Mouse (Mus musculus): Measurements from ENCODE around the gene Sema4d.

Sema4d gene

DNA sequence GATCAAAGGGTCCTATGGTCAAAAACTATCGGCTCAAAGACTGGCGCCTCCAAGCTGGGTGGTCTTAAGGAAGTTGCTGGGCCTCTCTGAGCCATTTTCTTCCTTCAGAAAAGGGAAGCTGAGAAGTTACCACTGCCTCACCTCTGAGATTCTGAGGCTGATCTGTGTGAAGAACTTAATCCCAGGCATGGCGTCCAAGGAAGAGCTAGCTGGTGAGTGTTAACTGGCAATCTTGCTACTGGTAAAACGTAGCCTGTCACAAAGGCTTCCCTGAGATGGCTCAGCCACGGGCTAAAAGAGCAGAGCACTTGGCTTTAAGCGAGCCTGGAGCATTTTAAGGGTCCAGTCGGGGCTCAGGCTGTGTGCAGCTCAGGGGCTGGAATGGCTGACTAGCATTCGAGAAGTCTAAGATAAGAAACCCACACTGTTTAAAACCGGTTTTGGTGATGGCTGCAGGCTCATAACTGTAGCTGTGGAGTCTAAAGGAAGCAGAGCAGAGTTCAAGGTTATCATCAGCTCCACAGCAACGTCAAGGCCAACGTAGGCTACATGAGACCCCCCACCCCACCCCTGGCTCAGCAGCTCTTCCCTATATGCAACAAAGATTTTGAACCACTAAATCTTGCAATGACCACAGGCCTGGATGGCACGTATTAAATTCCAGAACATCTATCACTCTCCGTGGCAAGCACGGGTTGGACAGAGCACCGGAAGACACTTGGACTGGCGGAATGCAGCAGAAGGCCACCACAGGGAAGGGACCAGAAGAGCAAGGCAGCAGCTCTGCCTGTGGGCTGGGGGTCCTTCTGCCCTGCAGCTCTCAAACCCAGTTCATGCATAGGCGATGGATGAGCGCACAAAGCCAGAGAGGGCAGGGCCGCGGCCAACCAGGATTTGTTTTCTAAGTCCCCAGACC is 56.3 kb downstream of the Sema4d start:
- no peak for TF ChIP-seq CTCF (conservative IDR thresholded peaks at IDR 0.05; ENCODE audit: low read length)
- no peak for TF ChIP-seq POU5F1 (IDR thresholded peaks at IDR 0.05; ENCODE audit: borderline replicate concordance, low read length)
- TF ChIP-seq NANOG (IDR thresholded peaks at IDR 0.05; ENCODE audit: borderline replicate concordance, low read length), result no peak
- no peaks in the 10 kb centered on the region for H3K27me3 ChIP-seq (ENCODE audit: insufficient read depth, low read length)
- H3K36me3 ChIP-seq (ENCODE audit: insufficient read depth, low read length), result no peaks in the 10 kb centered on the region
- peaks cover 75% of the 10 kb centered on the region for H3K4me1 ChIP-seq (replicated peaks; ENCODE audit: low read depth, low read length)
- no peaks in the 10 kb centered on the region for H3K9me3 ChIP-seq (ENCODE audit: low read length)
- peak overlapping the region; percentile 29; the same call in 1 of the 2 replicates for H3K4me3 ChIP-seq (replicated peaks; ENCODE audit: low read length)

DNA sequence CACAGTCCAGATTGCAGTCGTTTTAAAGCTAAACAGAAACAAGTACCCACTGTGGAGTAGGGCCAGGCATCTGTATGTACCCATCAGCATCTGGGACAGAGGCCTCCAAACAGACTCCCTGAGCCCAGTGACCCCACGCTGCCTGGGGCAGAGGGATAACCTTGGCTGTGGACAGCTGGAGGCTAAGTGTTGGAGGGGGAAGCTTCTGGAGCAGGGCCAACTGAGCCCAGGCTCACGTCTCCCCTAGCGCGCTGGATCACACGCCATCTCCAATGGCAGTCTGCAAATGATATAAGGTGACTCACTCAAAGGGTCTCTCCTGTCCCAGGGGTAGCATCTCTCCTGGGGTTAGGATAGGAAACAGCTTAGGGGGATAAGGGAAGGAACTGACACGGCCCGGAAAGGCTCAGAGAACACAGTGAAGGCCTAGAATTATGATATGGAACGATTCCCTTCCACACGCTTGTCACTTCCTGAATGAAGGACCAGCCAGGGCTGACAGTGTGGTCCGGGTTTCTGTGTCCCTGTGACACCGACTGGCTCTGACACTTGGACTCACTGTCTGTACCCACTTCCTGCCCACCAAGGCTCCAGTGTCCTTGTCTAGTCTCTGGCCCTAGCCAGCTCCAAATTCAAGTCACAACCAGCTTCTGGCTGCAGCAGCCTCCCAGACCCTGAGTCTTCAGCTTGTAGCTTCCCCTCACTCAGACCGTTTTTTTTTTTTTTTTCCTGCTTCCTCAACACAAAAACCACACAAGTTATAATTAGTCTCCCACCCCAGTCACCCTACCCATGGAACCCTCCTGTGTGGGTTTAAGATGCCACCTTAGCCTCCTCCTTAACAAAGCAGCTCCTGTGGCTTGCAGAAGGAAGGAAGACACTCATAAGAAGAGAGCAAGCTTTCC is 57.3 kb downstream of the Sema4d start:
- Histone ChIP-seq H3K4me3 (replicated peaks; ENCODE audit: low read length) (no peak overlapping the region), H3K36me3 (ENCODE audit: insufficient read depth, low read length) (no peaks in the 10 kb centered on the region), H3K4me1 (replicated peaks; ENCODE audit: low read depth, low read length) (peaks cover 75% of the 10 kb centered on the region), H3K27me3 (ENCODE audit: insufficient read depth, low read length) (no peaks in the 10 kb centered on the region), H3K9me3 (ENCODE audit: low read length) (no peaks in the 10 kb centered on the region)
- TF ChIP-seq POU5F1 (IDR thresholded peaks at IDR 0.05; ENCODE audit: borderline replicate concordance, low read length), result no peak
- TF ChIP-seq NANOG (IDR thresholded peaks at IDR 0.05; ENCODE audit: borderline replicate concordance, low read length), result no peak
- no peak for TF ChIP-seq CTCF (conservative IDR thresholded peaks at IDR 0.05; ENCODE audit: low read length)

DNA sequence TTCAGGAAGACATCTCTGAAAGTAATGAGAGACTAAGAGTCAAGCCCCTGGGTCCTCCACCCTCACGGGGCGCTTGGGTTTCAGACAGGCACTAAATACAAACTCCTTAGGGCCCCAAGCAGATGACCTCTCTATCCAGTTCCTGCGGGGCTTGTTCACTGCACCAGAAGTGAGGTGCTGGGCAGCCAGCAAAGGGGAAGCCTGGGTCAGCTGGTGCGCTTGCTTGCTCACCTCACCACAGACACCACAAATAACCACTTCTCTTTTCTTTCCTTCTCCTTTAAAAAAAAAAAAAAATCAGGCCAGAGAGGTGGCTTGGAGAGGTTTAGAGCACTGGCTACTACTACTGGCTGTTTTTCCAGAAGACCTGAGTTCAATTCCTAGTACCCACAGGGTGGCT is 59.0 kb downstream of the Sema4d start:
- Histone ChIP-seq H3K9me3 (ENCODE audit: low read length) (no peaks in the 10 kb centered on the region), H3K4me1 (replicated peaks; ENCODE audit: low read depth, low read length) (peaks cover 74% of the 10 kb centered on the region), H3K36me3 (ENCODE audit: insufficient read depth, low read length) (no peaks in the 10 kb centered on the region), H3K27me3 (ENCODE audit: insufficient read depth, low read length) (no peaks in the 10 kb centered on the region), H3K4me3 (replicated peaks; ENCODE audit: low read length) (no peak overlapping the region)
- TF ChIP-seq NANOG (IDR thresholded peaks at IDR 0.05; ENCODE audit: borderline replicate concordance, low read length), result no peak
- no peak for TF ChIP-seq POU5F1 (IDR thresholded peaks at IDR 0.05; ENCODE audit: borderline replicate concordance, low read length)
- TF ChIP-seq CTCF (conservative IDR thresholded peaks at IDR 0.05; ENCODE audit: low read length), result no peak

DNA sequence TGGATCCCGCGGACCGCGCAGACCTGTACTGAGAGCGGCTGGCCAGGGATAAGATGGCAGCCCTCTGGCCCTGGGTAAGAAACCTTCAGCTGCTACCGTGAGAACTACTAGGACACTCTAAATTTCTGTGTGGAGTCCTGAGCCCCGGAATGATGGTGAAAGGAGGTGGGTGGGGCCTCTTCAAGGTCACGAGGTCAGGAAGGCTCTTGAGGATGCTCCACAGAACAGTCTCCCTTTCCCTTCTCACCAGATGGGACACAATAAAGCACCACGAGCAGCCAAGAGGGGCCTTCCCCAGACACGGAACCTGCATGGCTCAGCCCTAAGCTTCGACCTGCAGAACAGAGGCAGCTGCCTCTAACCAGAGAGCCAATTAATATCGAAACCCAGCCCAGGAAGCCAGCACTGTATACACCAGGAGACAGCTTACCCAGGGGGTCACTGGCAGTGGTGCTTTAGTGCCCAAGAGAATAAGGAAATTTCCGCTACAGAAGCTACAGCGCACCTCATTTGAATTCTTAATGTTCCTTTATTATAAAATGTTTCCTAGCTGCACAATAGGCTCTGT is 61.4 kb downstream of the Sema4d start:
- peak overlapping the region; percentile 56; the same call in 1 of the 2 replicates for H3K4me3 ChIP-seq (replicated peaks; ENCODE audit: low read length)

DNA sequence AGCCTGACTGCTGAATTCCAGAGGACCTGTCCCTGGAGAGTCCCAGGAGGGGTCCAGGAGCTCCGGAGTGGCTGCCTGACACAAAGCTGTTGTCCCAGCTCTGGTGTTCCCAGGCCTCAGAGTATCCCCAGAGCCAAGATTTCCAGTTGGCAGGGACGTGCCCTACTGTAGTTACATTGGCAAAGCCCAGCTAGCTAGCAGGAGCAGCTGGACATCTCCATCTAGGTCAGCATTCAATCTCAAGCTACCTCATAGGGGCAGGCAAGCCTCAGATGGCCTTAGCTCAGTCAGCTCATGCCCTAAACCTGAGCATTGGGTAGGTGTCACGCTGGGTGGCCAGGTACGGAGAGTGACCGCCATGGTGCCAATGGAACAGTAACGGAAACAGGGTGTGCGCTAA is 62.1 kb downstream of the Sema4d start:
- Histone ChIP-seq H3K4me3 (replicated peaks; ENCODE audit: low read length) (peak overlapping the region; percentile 56), H3K36me3 (ENCODE audit: insufficient read depth, low read length) (no peaks in the 10 kb centered on the region), H3K27me3 (ENCODE audit: insufficient read depth, low read length) (no peaks in the 10 kb centered on the region), H3K9me3 (ENCODE audit: low read length) (no peaks in the 10 kb centered on the region), H3K4me1 (replicated peaks; ENCODE audit: low read depth, low read length) (peaks cover 72% of the 10 kb centered on the region)
- no peak for TF ChIP-seq NANOG (IDR thresholded peaks at IDR 0.05; ENCODE audit: borderline replicate concordance, low read length)
- TF ChIP-seq POU5F1 (IDR thresholded peaks at IDR 0.05; ENCODE audit: borderline replicate concordance, low read length), result no peak
- no peak for TF ChIP-seq CTCF (conservative IDR thresholded peaks at IDR 0.05; ENCODE audit: low read length)

More for the DNA sequence above, 61.4 kb downstream of the Sema4d start:
- no peak for TF ChIP-seq NANOG (IDR thresholded peaks at IDR 0.05; ENCODE audit: borderline replicate concordance, low read length)
- no peak for TF ChIP-seq POU5F1 (IDR thresholded peaks at IDR 0.05; ENCODE audit: borderline replicate concordance, low read length)
- TF ChIP-seq CTCF (conservative IDR thresholded peaks at IDR 0.05; ENCODE audit: low read length), result no peak
- H3K9me3 ChIP-seq (ENCODE audit: low read length), result no peaks in the 10 kb centered on the region
- H3K4me1 ChIP-seq (replicated peaks; ENCODE audit: low read depth, low read length), result peaks cover 73% of the 10 kb centered on the region
- no peaks in the 10 kb centered on the region for H3K27me3 ChIP-seq (ENCODE audit: insufficient read depth, low read length)
- no peaks in the 10 kb centered on the region for H3K36me3 ChIP-seq (ENCODE audit: insufficient read depth, low read length)

DNA sequence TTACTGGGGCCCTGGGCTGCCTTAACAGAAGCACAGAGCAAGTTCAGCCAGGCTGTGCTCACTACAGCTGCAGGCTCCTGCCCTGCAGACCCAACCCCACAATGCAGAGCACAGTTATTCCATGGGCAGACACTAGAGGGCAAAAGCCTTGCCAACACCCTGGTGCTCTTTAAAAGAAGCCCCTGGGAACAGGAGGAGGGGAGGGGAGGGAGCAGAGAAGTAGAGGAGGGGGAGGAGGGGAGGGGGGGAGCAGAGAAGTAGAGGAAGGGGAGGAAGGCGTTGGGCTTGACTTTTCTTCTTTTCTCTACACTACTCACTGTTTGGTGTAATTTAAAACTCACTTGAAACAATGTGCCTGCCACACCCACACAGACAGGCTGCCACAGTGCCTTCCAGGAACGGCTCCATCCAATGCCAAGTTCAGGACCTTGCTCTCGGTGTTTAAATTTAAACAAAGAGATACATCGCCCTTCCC is 63.6 kb downstream of the Sema4d start:
- Histone ChIP-seq H3K4me1 (replicated peaks; ENCODE audit: low read depth, low read length) (peaks cover 78% of the 10 kb centered on the region), H3K9me3 (ENCODE audit: low read length) (no peaks in the 10 kb centered on the region), H3K27me3 (ENCODE audit: insufficient read depth, low read length) (no peaks in the 10 kb centered on the region), H3K36me3 (ENCODE audit: insufficient read depth, low read length) (peaks cover 12% of the 10 kb centered on the region), H3K4me3 (replicated peaks; ENCODE audit: low read length) (peak overlapping the region; percentile 43)
- TF ChIP-seq NANOG (IDR thresholded peaks at IDR 0.05; ENCODE audit: borderline replicate concordance, low read length) (no peak), POU5F1 (IDR thresholded peaks at IDR 0.05; ENCODE audit: borderline replicate concordance, low read length) (no peak), CTCF (conservative IDR thresholded peaks at IDR 0.05; ENCODE audit: low read length) (peak; percentile 52)

DNA sequence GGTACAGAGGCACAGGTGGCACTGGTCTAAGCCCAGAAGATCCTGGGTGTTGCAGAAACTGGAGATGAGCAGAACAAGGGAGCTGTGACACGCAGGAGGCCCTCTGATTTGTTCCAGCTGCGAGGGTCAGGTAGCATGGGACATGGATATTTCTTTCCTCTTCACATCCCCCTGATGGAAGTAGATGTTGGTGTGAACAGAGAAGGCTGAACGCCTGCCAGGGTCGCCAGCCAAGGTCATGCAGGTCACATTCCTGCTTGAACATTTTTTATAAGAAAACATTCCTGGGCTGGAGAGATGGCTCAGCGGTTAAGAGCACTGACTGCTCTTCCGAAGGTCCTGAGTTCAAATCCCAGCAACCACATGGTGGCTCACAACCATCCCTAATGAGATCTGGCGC is 66.2 kb downstream of the Sema4d start:
- TF ChIP-seq NANOG (IDR thresholded peaks at IDR 0.05; ENCODE audit: borderline replicate concordance, low read length) (no peak), CTCF (conservative IDR thresholded peaks at IDR 0.05; ENCODE audit: low read length) (no peak), POU5F1 (IDR thresholded peaks at IDR 0.05; ENCODE audit: borderline replicate concordance, low read length) (no peak)
- no peaks in the 10 kb centered on the region for H3K9me3 ChIP-seq (ENCODE audit: low read length)
- H3K36me3 ChIP-seq (ENCODE audit: insufficient read depth, low read length), result peaks cover 25% of the 10 kb centered on the region
- peaks cover 96% of the 10 kb centered on the region for H3K4me1 ChIP-seq (replicated peaks; ENCODE audit: low read depth, low read length)
- no peaks in the 10 kb centered on the region for H3K27me3 ChIP-seq (ENCODE audit: insufficient read depth, low read length)
- no peak overlapping the region for H3K4me3 ChIP-seq (replicated peaks; ENCODE audit: low read length)

Data from E14TG2a.4 (cell line).